Mouse (Mus musculus) forebrain, embryonic 11.5 days (tissue): ENCODE results near the gene Tor2a. TPM values are rescaled to one million over a fixed set of nuclear protein-coding genes. Genes with fewer than 3 reads are reported as not detected.

Experiments
- ATAC-seq: fragments of 200-750 bp; cut with Nextera tagmentation; replicated peaks from 2 replicates; pipeline ENCODE4 v1.8.0; 2017; ENCODE audit warnings: moderate TSS enrichment; ENCODE audit not compliant: low FRiP score
- DNase-seq: peaks from one replicate; pipeline ENCODE4 v3.0.0-alpha.2; 2017; ENCODE audit warnings: low spot score
- H3K27ac ChIP-seq: fragments of 300-500 bp; sonication (generic); 2 replicates; pipeline ENCODE4 v1.5.1; 2014; ENCODE audit warnings: low read depth, low read length
- H3K27me3 ChIP-seq: fragments of 300-500 bp; sonication (generic); 2 replicates; pipeline ENCODE4 v1.6.1; 2014; ENCODE audit warnings: mild to moderate bottlenecking, low read length, mixed read lengths; ENCODE audit not compliant: control insufficient read depth, insufficient read depth
- H3K36me3 ChIP-seq: fragments of 300-500 bp; sonication (generic); 2 replicates; pipeline ENCODE4 v1.6.1; 2014; ENCODE audit warnings: mild to moderate bottlenecking, low read length, moderate library complexity, mixed read lengths; ENCODE audit not compliant: control insufficient read depth, insufficient read depth
- H3K4me1 ChIP-seq: fragments of 300-500 bp; sonication (generic); replicated peaks from 2 replicates; pipeline ENCODE4 v1.6.1; 2014; ENCODE audit warnings: low read length, mixed read lengths; ENCODE audit not compliant: control insufficient read depth, insufficient read depth
- H3K4me2 ChIP-seq: fragments of 300-500 bp; sonication (generic); 2 replicates; pipeline ENCODE4 v1.6.1; 2014; ENCODE audit warnings: low read depth, mild to moderate bottlenecking, low read length, moderate library complexity, mixed read lengths; ENCODE audit not compliant: severe bottlenecking
- H3K4me3 ChIP-seq: fragments of 300-500 bp; sonication (generic); 2 replicates; pipeline ENCODE4 v1.5.1; 2014; ENCODE audit warnings: low read depth, low read length
- H3K9ac ChIP-seq: fragments of 300-500 bp; sonication (generic); 2 replicates; pipeline ENCODE4 v1.6.1; 2014; ENCODE audit warnings: low read length
- H3K9me3 ChIP-seq: fragments of 300-500 bp; sonication (generic); 2 replicates; pipeline ENCODE4 v1.6.1; 2016; ENCODE audit warnings: low read length, mixed read lengths; ENCODE audit not compliant: control insufficient read depth
- WGBS: fragments of 180-500 bp; shearing (Covaris S2); extraction: QIAGEN DNeasy Blood & Tissue Kit; methylation state at CpG from one replicate; pipeline ENCODE4 v1.1.7; 2014; 5-methylcytosine and 5-hydroxymethylcytosine counted together
- microRNA counts: library from miRNA; unstranded; fragments of <30 nt; microRNA quantifications from one replicate; lab custom pipeline; 2015
- microRNA-seq: library from miRNA; unstranded; fragments of <30 nt; microRNA quantifications from one replicate; pipeline ENCODE4, GENCODE M21; 2016; ENCODE audit not compliant: insufficient number of aligned reads
- polyA plus RNA-seq: library from polyadenylated mRNA; unstranded; fragments of >200 nt; fragmentation: Nextera tagmentation; extraction: Ambion mirVana; gene quantifications from 2 replicates; pipeline ENCODE4 v1.2.1, GENCODE M21; 2014

Tor2a gene
- polyA plus RNA-seq, 1 experiment from 2014 or later = 56.8 TPM

- DNase-seq (no peak), ATAC-seq (no peak)
- Histone ChIP-seq H3K27me3 (no peaks in the 10 kb centered on the region), H3K27ac (no peak overlapping the region), H3K36me3 (no peaks in the 10 kb centered on the region), H3K9me3 (no peaks in the 10 kb centered on the region), H3K9ac (no peak overlapping the region), H3K4me3 (no peak overlapping the region), H3K4me2 (no peak overlapping the region), H3K4me1 (no peaks in the 10 kb centered on the region)
- 55% methylated on average over 6 of the region's 6 CpGs for WGBS
These were observed 30.1 kb downstream of the Tor2a start for GRCm38 (mm10) chr2:32787176-32787575.

GRCm38 (mm10) chr2:32788581-32788980, 31.5 kb downstream of the Tor2a start:
- no peak overlapping the region for H3K4me3 ChIP-seq
- no peaks in the 10 kb centered on the region for H3K9me3 ChIP-seq
- H3K4me2 ChIP-seq = no peak overlapping the region
- no peak overlapping the region for H3K9ac ChIP-seq
- ATAC-seq = no peak
- H3K36me3 ChIP-seq = no peaks in the 10 kb centered on the region
- no peak for DNase-seq
- H3K27me3 ChIP-seq = no peaks in the 10 kb centered on the region
- H3K27ac ChIP-seq = no peak overlapping the region
- WGBS = 54% methylated on average over 2 of the region's 2 CpGs
- H3K4me1 ChIP-seq = no peaks in the 10 kb centered on the region

- no peak for DNase-seq
- Histone ChIP-seq H3K9me3 (no peaks in the 10 kb centered on the region), H3K27ac (no peak overlapping the region), H3K4me3 (no peak overlapping the region), H3K27me3 (no peaks in the 10 kb centered on the region), H3K4me2 (no peak overlapping the region), H3K9ac (no peak overlapping the region), H3K36me3 (no peaks in the 10 kb centered on the region; the same call in 1 of the 2 replicates), H3K4me1 (no peaks in the 10 kb centered on the region)
- no peak for ATAC-seq
- 84% methylated on average over 6 of the region's 6 CpGs for WGBS
These were observed 34.3 kb downstream of the Tor2a start for GRCm38 (mm10) chr2:32791297-32791696.

DNA sequence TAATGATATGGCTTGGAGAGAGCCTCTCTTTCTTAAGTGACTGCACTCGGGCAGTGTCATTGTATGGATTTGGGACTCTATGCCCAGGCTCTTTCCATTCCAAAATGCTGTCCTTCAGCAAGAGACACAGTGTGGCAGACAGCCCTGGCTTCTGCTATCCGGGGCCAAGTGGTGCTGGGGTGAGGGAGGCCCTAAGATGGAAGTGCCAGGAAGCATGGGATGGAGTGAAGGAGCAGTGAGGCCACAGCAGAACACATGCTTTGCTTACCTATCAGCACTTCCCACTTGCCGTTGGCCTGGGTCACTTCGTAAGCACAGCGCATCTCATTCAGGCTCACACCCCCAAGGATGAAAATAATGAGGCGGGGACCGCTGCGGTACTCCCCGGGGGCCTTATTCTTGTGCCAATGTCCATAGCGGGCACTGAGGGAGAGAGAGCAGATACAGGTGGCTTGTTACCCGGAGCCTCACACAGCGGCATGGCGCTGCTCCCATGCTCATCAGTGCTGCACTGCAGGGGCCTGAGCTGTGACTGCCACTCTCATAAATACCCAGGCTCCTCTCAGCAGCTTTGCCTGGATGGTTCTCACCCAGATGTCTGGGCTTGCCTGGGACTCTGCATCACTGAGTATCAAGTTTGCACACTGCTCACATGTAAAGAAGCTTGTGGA, 38.8 kb downstream of the Tor2a start:
- Histone ChIP-seq H3K36me3 (no peaks in the 10 kb centered on the region; the same call in 1 of the 2 replicates), H3K9me3 (no peaks in the 10 kb centered on the region), H3K4me3 (no peak overlapping the region), H3K27ac (no peak overlapping the region), H3K4me2 (no peak overlapping the region), H3K27me3 (no peaks in the 10 kb centered on the region), H3K4me1 (no peaks in the 10 kb centered on the region), H3K9ac (no peak overlapping the region)
- 89% methylated on average over 13 of the region's 13 CpGs for WGBS
- DNase-seq (no peak), ATAC-seq (no peak)

DNA sequence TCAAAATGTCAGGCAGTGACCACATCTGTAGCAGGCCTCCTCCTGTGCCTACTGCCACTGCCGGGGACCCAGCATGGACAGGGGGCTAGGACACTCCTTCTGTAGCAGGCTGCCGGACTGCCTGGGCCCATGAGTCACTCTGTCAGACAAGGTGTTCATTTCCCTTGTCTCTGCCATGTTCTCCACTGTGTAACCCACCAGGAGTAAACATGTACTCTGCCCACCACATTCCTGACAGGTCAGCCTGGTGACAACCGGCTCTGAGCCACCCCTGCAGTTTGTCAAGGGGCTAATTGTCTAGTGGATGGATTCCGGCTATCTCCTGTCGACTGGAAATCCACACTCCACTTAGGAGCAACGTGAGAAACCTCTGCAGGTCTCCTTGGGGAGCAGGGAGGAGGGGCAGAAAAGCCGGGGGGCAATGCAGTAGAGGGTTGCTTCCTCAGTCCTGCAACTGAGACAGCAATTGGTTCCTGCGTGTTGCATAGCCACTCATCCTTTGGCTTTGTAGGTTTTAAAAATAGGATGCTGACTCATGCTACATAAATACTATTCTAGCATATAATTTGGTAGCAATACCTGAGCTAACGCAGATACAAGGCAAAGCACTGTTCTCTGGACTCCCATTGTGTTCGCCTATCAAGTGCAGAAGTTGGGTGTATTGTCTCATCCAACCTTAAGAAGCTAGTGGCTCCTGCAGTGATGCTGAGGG, 41.4 kb downstream of the Tor2a start:
- Histone ChIP-seq H3K4me1 (no peaks in the 10 kb centered on the region), H3K4me3 (no peak overlapping the region), H3K4me2 (no peak overlapping the region), H3K9me3 (no peaks in the 10 kb centered on the region), H3K36me3 (no peaks in the 10 kb centered on the region; the same call in 1 of the 2 replicates), H3K27ac (no peak overlapping the region), H3K9ac (no peak overlapping the region), H3K27me3 (no peaks in the 10 kb centered on the region)
- ATAC-seq (no peak), DNase-seq (no peak)
- 80% methylated on average over 10 of the region's 10 CpGs for WGBS

- Histone ChIP-seq H3K27ac (no peak overlapping the region), H3K4me3 (no peak overlapping the region), H3K9me3 (no peaks in the 10 kb centered on the region), H3K9ac (no peak overlapping the region), H3K4me1 (no peaks in the 10 kb centered on the region), H3K36me3 (peaks cover 2% of the 10 kb centered on the region; the same call in 1 of the 2 replicates), H3K27me3 (no peaks in the 10 kb centered on the region), H3K4me2 (no peak overlapping the region)
- 94% methylated on average over 14 of the region's 14 CpGs for WGBS
- ATAC-seq (no peak), DNase-seq (no peak)
These were observed 52.0 kb downstream of the Tor2a start for GRCm38 (mm10) chr2:32808816-32809566.

MicroRNA genes within 50 kb of the gene (microRNA counts, 519-probe panel; counts per million panel counts)
- microRNA mmu-miR-2861 (lab: Ali Mortazavi, UCI) = 31.2 counts per million

Small RNAs within 50 kb of the gene (microRNA-seq; reads per million reads assigned to microRNA genes)
- not detected for gene Mir2861
- gene Mir3960 = not detected

Other genes with a start within 250 kb of the Tor2a start
- gene Fam102a, start 221.9 kb upstream of the Tor2a start, polyA plus RNA-seq = 10.4 and 10.6 TPM in 2 replicates
- 98.9 and 102 TPM in 2 replicates for gene Dpm2, start 186.4 kb upstream of the Tor2a start, polyA plus RNA-seq
- 1.8 and 2.3 TPM in 2 replicates for gene Pip5kl1, start 182.4 kb upstream of the Tor2a start, polyA plus RNA-seq
- 0.35 TPM in 1 of 2 replicates, not detected in the other for gene 9430097D07Rik, start 181.6 kb upstream of the Tor2a start, polyA plus RNA-seq
- 15.4 and 16.7 TPM in 2 replicates for gene St6galnac4, start 170.1 kb upstream of the Tor2a start, polyA plus RNA-seq
- 4.7 and 5.1 TPM in 2 replicates for gene St6galnac6, start 157.5 kb upstream of the Tor2a start, polyA plus RNA-seq
- gene Ak1, start 135.5 kb upstream of the Tor2a start, polyA plus RNA-seq = 18.9 and 20.6 TPM in 2 replicates
- 25.5 and 25.9 TPM in 2 replicates for gene Eng, start 110.6 kb upstream of the Tor2a start, polyA plus RNA-seq
- gene Fpgs, start 53.1 kb upstream of the Tor2a start, polyA plus RNA-seq = 21.9 and 22.3 TPM in 2 replicates
- 79.2 and 95.7 TPM in 2 replicates for gene Cdk9, start 44.2 kb upstream of the Tor2a start, polyA plus RNA-seq
- 33.2 and 33.7 TPM in 2 replicates for gene Sh2d3c, start 36.2 kb upstream of the Tor2a start, polyA plus RNA-seq
- gene 6330409D20Rik, start 16.2 kb upstream of the Tor2a start, polyA plus RNA-seq = 2.1 and 2.3 TPM in 2 replicates
- gene Ttc16, start 18.4 kb downstream of the Tor2a start, polyA plus RNA-seq = 0.80 and 0.84 TPM in 2 replicates
- 3.3 and 4.6 TPM in 2 replicates for gene Ptrh1, start 18.6 kb downstream of the Tor2a start, polyA plus RNA-seq
- 0.33 and 0.87 TPM in 2 replicates for gene Cfap157, start 27.2 kb downstream of the Tor2a start, polyA plus RNA-seq
- 44.0 and 44.6 TPM in 2 replicates for gene Stxbp1, start 90.0 kb downstream of the Tor2a start, polyA plus RNA-seq
- gene Fam129b, start 118.9 kb downstream of the Tor2a start, polyA plus RNA-seq = 13.8 and 15.4 TPM in 2 replicates
- 134 and 151 TPM in 2 replicates for gene Rpl12, start 204.3 kb downstream of the Tor2a start, polyA plus RNA-seq
- gene Lrsam1, start 204.4 kb downstream of the Tor2a start, polyA plus RNA-seq = 10.7 and 13.0 TPM in 2 replicates
- gene Slc2a8, start 224.8 kb downstream of the Tor2a start, polyA plus RNA-seq = 11.8 and 13.4 TPM in 2 replicates